Mouse (Mus musculus) kidney, embryonic 14.5 days (tissue): ENCODE data around the gene Nckap5l. TPM values are rescaled to one million over a fixed set of nuclear protein-coding genes. Genes with fewer than 3 reads are reported as not detected.

Source experiments
- ATAC-seq: fragments of 200-750 bp; cut with Nextera tagmentation; 2 replicates; pipeline ENCODE4 v1.8.0; 2017; ENCODE audit warnings: moderate number of reproducible peaks, mild to moderate bottlenecking, moderate TSS enrichment, moderate library complexity; ENCODE audit not compliant: low FRiP score, low TSS enrichment
- H3K27ac ChIP-seq: fragments of 300-500 bp; sonication (generic); 2 replicates; pipeline ENCODE4 v1.5.1; 2014; ENCODE audit warnings: low read depth, mild to moderate bottlenecking, low read length, moderate library complexity, mixed read lengths
- H3K27me3 ChIP-seq: fragments of 300-500 bp; sonication (generic); 2 replicates; pipeline ENCODE4 v1.6.1; 2014; ENCODE audit warnings: mild to moderate bottlenecking, low read length; ENCODE audit not compliant: control insufficient read depth, insufficient read depth
- H3K36me3 ChIP-seq: fragments of 300-500 bp; sonication (generic); 2 replicates; pipeline ENCODE4 v1.6.1; 2014; ENCODE audit warnings: low read length, mixed read lengths; ENCODE audit not compliant: control insufficient read depth, insufficient read depth
- H3K4me1 ChIP-seq: fragments of 300-500 bp; sonication (generic); 2 replicates; pipeline ENCODE4 v1.6.1; 2014; ENCODE audit warnings: low read length, mixed read lengths; ENCODE audit not compliant: control insufficient read depth, insufficient read depth
- H3K4me2 ChIP-seq: fragments of 300-500 bp; sonication (generic); replicated peaks from 2 replicates; pipeline ENCODE4 v1.6.1; 2014; ENCODE audit warnings: low read depth, mild to moderate bottlenecking, low read length
- H3K4me3 ChIP-seq: fragments of 300-500 bp; sonication (generic); 2 replicates; pipeline ENCODE4 v1.5.1; 2014; ENCODE audit warnings: mild to moderate bottlenecking, low read length
- H3K9ac ChIP-seq: fragments of 300-500 bp; sonication (generic); 2 replicates; pipeline ENCODE4 v1.6.1; 2014; ENCODE audit warnings: low read depth, mild to moderate bottlenecking, low read length, moderate library complexity
- H3K9me3 ChIP-seq: fragments of 300-500 bp; sonication (generic); 2 replicates; pipeline ENCODE4 v1.6.1; 2016; ENCODE audit warnings: low read length; ENCODE audit not compliant: control insufficient read depth
- WGBS: fragments of 180-500 bp; shearing (Covaris S2); extraction: QIAGEN DNeasy Blood & Tissue Kit; methylation state at CpG from one replicate; pipeline ENCODE4 v1.1.7; 2014; 5-methylcytosine and 5-hydroxymethylcytosine counted together
- polyA plus RNA-seq: library from polyadenylated mRNA; unstranded; fragments of >200 nt; fragmentation: Nextera tagmentation; extraction: Ambion mirVana; gene quantifications from 2 replicates; pipeline ENCODE4 v1.2.1, GENCODE M21; 2014

Gene Nckap5l
- polyA plus RNA-seq, 1 experiment from 2014 or later: 11.8 TPM

DNA sequence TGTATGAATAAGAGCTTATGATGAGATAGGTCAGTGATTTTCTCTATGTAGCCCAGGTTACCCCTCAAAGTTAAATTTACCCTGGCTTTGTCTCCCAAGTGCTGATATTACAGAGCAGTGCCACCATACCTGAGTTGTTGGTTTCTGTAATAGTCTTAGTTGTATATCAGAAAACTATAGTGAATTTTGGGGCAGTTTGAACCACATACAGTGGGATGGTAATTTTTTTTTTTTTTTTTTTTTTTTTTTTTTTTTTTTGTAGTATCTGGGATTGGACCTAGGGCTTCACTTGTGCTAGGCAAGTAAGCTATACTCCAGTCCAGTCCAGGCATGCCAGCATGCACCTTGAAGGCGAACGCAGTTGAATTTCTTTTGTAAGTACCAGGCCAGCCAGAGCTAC, 59.9 kb downstream of the Nckap5l start:
- peaks cover 56% of the 10 kb centered on the region for H3K4me1 ChIP-seq
- H3K9ac ChIP-seq: no peak overlapping the region
- H3K27me3 ChIP-seq: no peaks in the 10 kb centered on the region
- no peak overlapping the region for H3K27ac ChIP-seq
- WGBS: 91% methylated on average over 2 of the region's 2 CpGs
- H3K4me3 ChIP-seq: no peak overlapping the region
- no peak for ATAC-seq
- peaks cover 8% of the 10 kb centered on the region for H3K36me3 ChIP-seq
- H3K9me3 ChIP-seq: no peaks in the 10 kb centered on the region
- H3K4me2 ChIP-seq: no peak overlapping the region

DNA sequence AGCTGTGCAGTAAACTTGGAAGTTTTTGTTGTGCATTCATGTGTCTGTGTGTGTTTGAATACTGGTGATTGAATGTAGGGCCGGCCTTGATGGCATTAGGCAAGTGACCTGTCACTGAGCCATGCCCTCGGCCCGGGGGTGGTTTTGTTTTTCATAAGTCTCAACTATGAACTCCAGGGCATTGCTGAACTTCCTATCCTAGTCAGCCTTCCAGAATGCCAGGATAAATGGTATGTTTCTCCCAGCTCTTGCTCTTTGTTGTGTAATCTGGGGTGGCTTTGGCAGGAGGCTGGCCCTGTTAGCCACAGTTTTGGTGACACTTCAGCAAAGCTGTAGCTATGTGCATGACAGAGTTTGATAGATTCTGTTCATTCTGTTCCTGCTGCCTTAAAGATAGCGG, 60.7 kb downstream of the Nckap5l start:
- H3K9me3 ChIP-seq: no peaks in the 10 kb centered on the region
- H3K9ac ChIP-seq: no peak overlapping the region
- ATAC-seq: no peak
- WGBS: 32% methylated on average over 4 of the region's 4 CpGs
- 0 out of 2 replicates have a peak overlapping the region, but pooled peaks have one; percentile 5 for H3K4me2 ChIP-seq
- no peak overlapping the region for H3K27ac ChIP-seq
- H3K27me3 ChIP-seq: no peaks in the 10 kb centered on the region
- no peak overlapping the region for H3K4me3 ChIP-seq
- H3K36me3 ChIP-seq: 0 out of 2 replicates have a peak, but pooled peaks cover 3% of the 10 kb centered on the region
- H3K4me1 ChIP-seq: peaks cover 60% of the 10 kb centered on the region

DNA sequence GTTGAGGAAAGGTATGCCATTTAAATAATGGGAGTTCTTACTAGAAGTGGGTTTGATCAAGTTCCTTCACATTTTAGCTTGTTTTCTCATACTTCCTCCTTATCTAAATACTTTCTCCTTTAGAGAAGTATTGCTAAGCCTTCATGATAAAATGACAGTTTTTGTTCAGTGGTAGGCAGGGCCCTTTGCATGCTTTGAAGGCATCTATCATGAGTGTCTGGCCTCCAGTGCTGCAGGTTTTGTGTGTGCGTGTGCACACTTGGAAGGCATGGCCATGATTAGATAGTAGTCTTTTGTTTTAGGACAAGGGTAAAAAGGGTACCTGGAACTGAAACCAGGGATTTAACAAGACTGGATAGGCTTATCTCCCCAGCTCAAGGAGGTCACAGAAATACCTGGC, 61.1 kb downstream of the Nckap5l start:
- peaks cover 60% of the 10 kb centered on the region for H3K4me1 ChIP-seq
- H3K27ac ChIP-seq: no peak overlapping the region
- 75% methylated on average over 1 of the region's 1 CpGs for WGBS
- 0 out of 2 replicates have a peak overlapping the region, but pooled peaks have one; percentile 5 for H3K4me2 ChIP-seq
- no peak overlapping the region for H3K9ac ChIP-seq
- H3K36me3 ChIP-seq: 0 out of 2 replicates have a peak, but pooled peaks cover 2% of the 10 kb centered on the region
- H3K27me3 ChIP-seq: no peaks in the 10 kb centered on the region
- no peaks in the 10 kb centered on the region for H3K9me3 ChIP-seq
- no peak for ATAC-seq
- no peak overlapping the region for H3K4me3 ChIP-seq

DNA sequence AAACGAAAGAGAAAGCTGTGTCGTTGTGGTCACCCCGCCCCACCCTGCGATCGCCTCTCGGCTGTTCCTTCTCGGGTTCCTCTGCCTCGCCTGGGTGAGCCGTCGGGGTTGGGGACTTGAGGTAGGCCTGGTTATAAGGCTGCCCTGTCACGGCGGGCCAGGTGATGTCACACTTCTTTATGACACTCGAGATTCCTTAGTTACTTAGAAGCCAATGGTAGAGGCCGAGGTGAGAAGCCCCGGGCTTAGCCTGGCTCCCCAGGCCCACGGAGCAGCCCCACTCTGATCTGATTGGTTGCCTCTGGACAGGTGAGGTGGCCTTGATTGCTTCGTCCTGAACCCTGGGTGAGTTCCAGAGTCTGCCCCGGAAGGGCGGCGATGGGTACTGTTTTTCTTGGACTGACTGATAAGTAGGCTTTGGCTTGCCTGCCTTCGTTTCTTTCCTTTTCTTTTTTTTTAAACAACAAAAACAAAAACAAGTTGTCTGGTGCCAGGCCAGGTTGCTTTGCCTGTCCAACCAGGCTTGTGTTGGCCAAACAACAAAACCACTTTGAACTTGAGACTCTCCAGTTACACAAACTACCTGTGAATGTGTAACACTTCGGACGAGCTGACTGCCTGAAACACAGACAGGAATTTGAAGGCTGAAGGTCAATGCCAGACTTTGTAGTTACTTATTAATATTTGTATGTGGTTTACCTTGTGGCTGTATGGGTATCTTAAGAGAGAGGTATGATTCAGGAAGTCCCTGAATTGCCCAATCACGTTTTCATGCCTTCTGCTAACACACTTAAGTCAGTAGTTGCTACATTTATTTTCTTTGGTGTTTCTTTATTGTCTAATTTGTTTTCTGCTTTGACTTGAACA, 63.9 kb downstream of the Nckap5l start:
- Histone ChIP-seq H3K9ac (peak overlapping the region; percentile 86), H3K9me3 (no peaks in the 10 kb centered on the region), H3K36me3 (no peaks in the 10 kb centered on the region), H3K4me3 (peak overlapping the region; percentile 90), H3K4me1 (peaks cover 40% of the 10 kb centered on the region), H3K4me2 (peak overlapping the region; percentile 96), H3K27me3 (no peaks in the 10 kb centered on the region), H3K27ac (peak overlapping the region; percentile 92)
- WGBS: 3% methylated on average over 24 of the region's 24 CpGs
- ATAC-seq: peak; percentile 50

DNA sequence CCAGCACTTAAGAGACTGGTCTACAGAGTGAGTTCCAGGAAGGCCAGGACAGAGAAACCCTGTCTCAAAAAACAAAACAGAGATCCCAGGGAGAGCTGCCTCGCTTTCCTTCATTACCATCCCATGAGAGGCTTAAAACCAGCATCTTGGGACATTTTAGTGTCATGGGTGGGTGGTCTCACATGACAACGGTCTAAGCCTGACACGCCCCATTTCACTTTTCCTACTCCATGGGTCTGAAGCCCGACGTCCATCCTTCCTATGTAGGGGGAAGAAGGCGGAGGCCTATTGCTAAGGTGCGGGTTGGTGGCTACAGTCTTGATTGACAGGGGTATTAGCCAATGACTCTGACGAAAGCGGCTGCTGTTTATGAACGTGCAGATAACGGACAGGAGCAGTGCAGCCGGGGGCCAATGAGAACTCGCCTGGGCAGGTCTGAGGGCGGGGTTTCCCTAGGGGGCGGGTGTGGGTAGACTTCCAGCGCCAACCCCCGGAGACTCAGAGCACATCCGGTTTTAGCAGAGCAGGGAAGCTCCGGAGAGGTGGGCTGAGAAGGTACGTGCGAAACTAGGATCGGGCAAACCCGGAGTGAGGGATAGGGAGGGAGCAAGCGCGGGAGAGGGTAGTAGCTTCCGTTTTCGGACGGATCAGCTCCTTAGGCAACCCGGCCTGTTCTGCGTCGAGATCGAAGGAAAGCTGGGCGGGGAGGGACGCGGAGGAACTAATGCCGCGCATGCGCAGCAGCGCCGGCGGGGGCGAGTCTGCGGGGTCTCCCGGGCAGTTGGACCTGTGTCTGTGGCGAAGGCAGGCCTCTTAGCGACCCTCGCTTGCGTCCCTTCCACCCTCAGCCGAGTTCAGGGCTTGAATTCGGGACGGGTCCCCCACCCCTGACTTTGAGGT, 64.8 kb downstream of the Nckap5l start, which contains the start of gene Tmbim6:
Gene Tmbim6 (plus strand): TSS at position 397 of the 900 bp plus-strand sequence.
- Histone ChIP-seq H3K4me3 (peak within 1 kb of the TSS; percentile 90), H3K9me3 (no peaks in the 10 kb centered on the region), H3K4me2 (peak within 1 kb of the TSS; percentile 96), H3K27me3 (no peaks in the 10 kb centered on the region), H3K9ac (peak within 1 kb of the TSS; percentile 86), H3K27ac (peak within 1 kb of the TSS; percentile 92), H3K4me1 (peaks cover 32% of the 10 kb centered on the region), H3K36me3 (no peaks in the 10 kb centered on the region)
- peak; percentile 99 for ATAC-seq
- WGBS: under 1% methylated on average over 49 of the region's 51 CpGs

DNA sequence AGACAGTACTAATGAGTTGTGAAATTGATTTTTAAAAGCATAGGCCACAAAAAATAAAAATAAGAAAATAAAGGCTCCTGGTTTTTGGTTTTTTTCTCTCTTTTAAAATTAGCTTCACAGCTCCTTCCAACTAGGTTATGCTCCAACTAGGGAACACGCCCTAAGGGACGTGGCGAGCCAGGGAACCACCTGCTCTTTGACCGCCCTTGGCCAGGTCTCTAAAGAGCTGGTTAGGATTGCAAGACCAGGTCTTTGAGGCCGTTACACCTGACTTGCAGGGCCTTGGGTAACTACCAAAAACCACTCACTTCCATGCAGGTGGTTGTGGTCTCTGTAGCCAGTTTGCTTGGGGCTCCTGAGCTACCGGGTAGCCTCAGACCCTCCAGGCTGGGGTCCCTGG, 65.6 kb downstream of the Nckap5l start:
- Histone ChIP-seq H3K36me3 (no peaks in the 10 kb centered on the region), H3K4me2 (peak overlapping the region; percentile 50), H3K9me3 (no peaks in the 10 kb centered on the region), H3K27me3 (no peaks in the 10 kb centered on the region), H3K4me1 (peaks cover 30% of the 10 kb centered on the region), H3K4me3 (peak overlapping the region; percentile 90), H3K27ac (peak overlapping the region; percentile 37; the same call in 1 of the 2 replicates), H3K9ac (peak overlapping the region; percentile 43; the same call in 1 of the 2 replicates)
- WGBS: 86% methylated on average over 6 of the region's 6 CpGs
- ATAC-seq: no peak

DNA sequence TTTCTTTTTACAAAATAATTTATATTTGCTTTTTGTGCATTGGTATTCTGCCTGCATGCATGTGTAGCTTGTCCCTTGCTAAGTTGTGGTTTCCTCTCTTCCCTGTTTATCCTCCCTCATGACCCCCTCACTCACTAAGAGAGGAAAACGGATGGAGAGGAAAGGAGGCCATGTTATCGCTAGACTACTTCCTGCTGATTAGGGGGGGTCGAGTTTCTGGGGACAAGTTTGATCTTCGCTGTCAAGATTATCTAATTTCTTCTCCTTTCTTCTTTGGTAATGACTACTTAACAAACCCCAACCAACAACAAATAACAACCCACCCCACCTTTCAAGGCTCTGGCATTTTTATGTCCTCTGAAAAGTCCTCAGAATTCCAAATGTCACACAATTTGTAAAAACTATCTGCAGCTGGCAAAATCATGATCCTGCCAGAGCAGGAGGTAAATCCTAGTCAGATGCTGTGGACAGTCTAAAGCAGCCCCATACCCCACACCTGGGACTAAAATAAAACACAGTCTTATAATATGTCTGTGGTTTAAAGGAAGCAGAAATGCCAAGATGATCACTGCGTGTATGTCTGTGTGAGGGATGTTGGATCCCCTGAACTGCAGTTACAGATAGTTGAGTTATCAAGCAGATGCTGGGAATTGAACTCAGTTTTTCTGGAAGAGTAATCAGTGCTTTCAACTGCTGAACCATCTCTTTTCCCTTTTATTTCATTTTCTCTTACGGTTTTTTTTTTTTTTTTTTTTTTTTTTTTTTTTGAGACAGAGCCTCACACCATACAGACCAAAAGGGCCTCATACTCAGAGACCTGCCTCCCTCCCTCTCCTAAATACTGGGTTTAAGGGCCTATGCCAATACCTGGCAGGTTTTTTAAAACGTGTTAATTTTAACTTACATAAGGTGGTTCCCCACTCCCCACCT, 66.8 kb downstream of the Nckap5l start:
- Histone ChIP-seq H3K27ac (no peak overlapping the region), H3K36me3 (no peaks in the 10 kb centered on the region), H3K9ac (no peak overlapping the region), H3K27me3 (no peaks in the 10 kb centered on the region), H3K4me1 (peaks cover 18% of the 10 kb centered on the region), H3K4me2 (no peak overlapping the region), H3K9me3 (no peaks in the 10 kb centered on the region), H3K4me3 (no peak overlapping the region)
- 61% methylated on average over 7 of the region's 7 CpGs for WGBS
- no peak for ATAC-seq

DNA sequence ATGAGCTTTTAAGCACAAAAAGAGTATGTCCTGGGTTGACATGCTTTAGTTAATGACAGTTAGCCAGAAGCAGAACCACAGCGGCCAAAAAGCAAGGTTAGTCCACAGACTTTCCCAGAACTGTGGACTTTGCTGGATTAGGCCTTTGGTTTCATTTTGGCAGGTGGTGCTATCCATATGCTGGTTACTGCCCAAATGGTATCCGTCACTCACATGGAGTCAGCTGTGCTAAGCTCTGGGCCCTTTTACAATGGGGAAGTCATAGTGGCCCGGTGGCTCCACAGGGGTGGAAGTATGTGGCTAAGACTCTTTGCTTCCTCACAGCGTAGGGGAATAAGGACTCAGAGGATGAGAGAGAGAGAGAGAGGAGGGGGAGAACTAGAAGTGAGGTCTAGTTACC, 69.6 kb downstream of the Nckap5l start:
- WGBS: 82% methylated on average over 4 of the region's 4 CpGs
- Histone ChIP-seq H3K4me3 (no peak overlapping the region), H3K36me3 (no peaks in the 10 kb centered on the region), H3K4me1 (peaks cover 10% of the 10 kb centered on the region; the same call in 1 of the 2 replicates), H3K27ac (no peak overlapping the region), H3K27me3 (no peaks in the 10 kb centered on the region), H3K4me2 (no peak overlapping the region), H3K9ac (no peak overlapping the region), H3K9me3 (no peaks in the 10 kb centered on the region)
- ATAC-seq: no peak
